ENCODE assay signal across 12 mouse cellular contexts in genomic region chr5:137755425-137755824, GRCm38 (mm10). TPM values are rescaled to one million over a fixed set of nuclear protein-coding genes. Genes with fewer than 3 reads are reported as not detected.
A peak's percentile ranks its signal among the peaks of the same experiment; 100 is the strongest.
DNase-seq lines count a peak whose midpoint lies in the region; ATAC-seq and TF ChIP-seq lines count a peak whose summit lies in the region.
"Had no signal": no experiment of that assay in that cellular context is flagged by ENCODE, and none has a peak within 500 bp of the region (broad histone marks: within the 10 kb centered on the region; RNA-seq: fewer than 3 reads in every experiment).

No protein-coding gene starts in this region.

- DNase-seq in heart, adult 11 months, result peak; percentile 85
- DNase-seq in heart, adult 18-20 months, result no peak
- DNase-seq in hindbrain, postnatal 0 days (ENCODE audit: low spot score), result no peak
- no peak for DNase-seq in hindbrain, embryonic 11.5 days (ENCODE audit: low spot score)
- DNase-seq in stomach, postnatal 0 days (ENCODE audit: low spot score), result no peak
- no peak for DNase-seq in thymus, adult 2 months
- DNase-seq: adrenal gland, postnatal 10 days; gastrocnemius, postnatal 14 days had no signal

- no peaks in the 10 kb centered on the region for H3K27me3 ChIP-seq in hindbrain, postnatal 0 days (ENCODE audit: insufficient read depth, low read length)
- H3K27me3 ChIP-seq in hindbrain, embryonic 11.5 days (ENCODE audit: control insufficient read depth, insufficient read depth, low read length), result no peaks in the 10 kb centered on the region
- H3K27me3 ChIP-seq in stomach, embryonic 16.5 days (ENCODE audit: control insufficient read depth, insufficient read depth, low read length), result no peaks in the 10 kb centered on the region
- no peaks in the 10 kb centered on the region for H3K27me3 ChIP-seq in stomach, postnatal 0 days (ENCODE audit: control insufficient read depth, insufficient read depth, low read length)
- no peaks in the 10 kb centered on the region for H3K27me3 ChIP-seq in thymus, adult 2 months (ENCODE audit: control insufficient read depth, insufficient read depth, low read length)
- H3K27me3 ChIP-seq: kidney, embryonic 15.5 days; neural tube, embryonic 15.5 days had no signal

- H3K4me2 ChIP-seq in hindbrain, postnatal 0 days (ENCODE audit: low read depth, low read length), result no peak overlapping the region
- no peak overlapping the region for H3K4me2 ChIP-seq in hindbrain, embryonic 11.5 days (replicated peaks; ENCODE audit: low read depth, low read length)
- H3K4me2 ChIP-seq in stomach, embryonic 16.5 days (ENCODE audit: low read depth, low read length), result no peak overlapping the region
- H3K4me2 ChIP-seq in stomach, postnatal 0 days (replicated peaks; ENCODE audit: low read depth), result no peak overlapping the region
- H3K4me2 ChIP-seq: kidney, embryonic 15.5 days; neural tube, embryonic 15.5 days had no signal

- 69% methylated on average over 5 of the region's 5 CpGs for WGBS in hindbrain, postnatal 0 days
- 81% methylated on average over 5 of the region's 5 CpGs for WGBS in hindbrain, embryonic 11.5 days
- WGBS in stomach, embryonic 16.5 days, result 85% methylated on average over 5 of the region's 5 CpGs
- WGBS in stomach, postnatal 0 days, result 80% methylated on average over 5 of the region's 5 CpGs
- WGBS in thymus, adult 2 months, result 91% methylated on average over 5 of the region's 5 CpGs

- H3K4me3 ChIP-seq in hindbrain, postnatal 0 days (ENCODE audit: low read length), result no peak overlapping the region
- H3K4me3 ChIP-seq in hindbrain, embryonic 11.5 days (ENCODE audit: low read depth, low read length), result no peak overlapping the region
- no peak overlapping the region for H3K4me3 ChIP-seq in stomach, embryonic 16.5 days (replicated peaks; ENCODE audit: low read length)
- no peak overlapping the region for H3K4me3 ChIP-seq in stomach, postnatal 0 days (ENCODE audit: low read depth, low read length)
- no peak overlapping the region for H3K4me3 ChIP-seq in thymus, adult 2 months (ENCODE audit: control insufficient read depth, insufficient read depth, low read length)
- H3K4me3 ChIP-seq: kidney, embryonic 15.5 days; neural tube, embryonic 15.5 days had no signal

- no peaks in the 10 kb centered on the region for H3K9me3 ChIP-seq in hindbrain, postnatal 0 days (ENCODE audit: low read length)
- H3K9me3 ChIP-seq in hindbrain, embryonic 11.5 days (ENCODE audit: control insufficient read depth, low read length), result no peaks in the 10 kb centered on the region
- no peaks in the 10 kb centered on the region for H3K9me3 ChIP-seq in stomach, embryonic 16.5 days (replicated peaks; ENCODE audit: control insufficient read depth, low read length)
- no peaks in the 10 kb centered on the region for H3K9me3 ChIP-seq in stomach, postnatal 0 days (ENCODE audit: control insufficient read depth, low read length)
- H3K9me3 ChIP-seq: kidney, embryonic 15.5 days; neural tube, embryonic 15.5 days had no signal

- peak overlapping the region; percentile 60; the same call in 1 of the 2 replicates for H3K27ac ChIP-seq in hindbrain, postnatal 0 days
- H3K27ac ChIP-seq in hindbrain, embryonic 11.5 days (ENCODE audit: low read depth, low read length), result no peak overlapping the region
- peak overlapping the region; percentile 15; the same call in 1 of the 2 replicates for H3K27ac ChIP-seq in stomach, embryonic 16.5 days (ENCODE audit: low read length)
- no peak overlapping the region for H3K27ac ChIP-seq in stomach, postnatal 0 days (replicated peaks)
- H3K27ac ChIP-seq in thymus, adult 2 months (ENCODE audit: control insufficient read depth, insufficient read depth, low read length), result no peak overlapping the region
- H3K27ac ChIP-seq: kidney, embryonic 15.5 days; liver, embryonic 14.5 days; neural tube, embryonic 15.5 days had no signal

- TF ChIP-seq POLR2A in thymus, adult 2 months (IDR thresholded peaks at IDR 0.05; ENCODE audit: control insufficient read depth, extremely low read depth, insufficient read depth, low read length, poor library complexity), result no peak

- no peak for TF ChIP-seq EP300 in stomach, postnatal 0 days (optimal IDR thresholded peaks at IDR 0.05)

- peak overlapping the region; percentile 15; the same call in 1 of the 2 replicates for H3K9ac ChIP-seq in hindbrain, postnatal 0 days (replicated peaks; ENCODE audit: low read length)
- H3K9ac ChIP-seq in hindbrain, embryonic 11.5 days (ENCODE audit: low read depth, low read length), result no peak overlapping the region
- no peak overlapping the region for H3K9ac ChIP-seq in stomach, embryonic 16.5 days (ENCODE audit: low read length)
- no peak overlapping the region for H3K9ac ChIP-seq in stomach, postnatal 0 days (ENCODE audit: low read length)
- H3K9ac ChIP-seq: kidney, embryonic 15.5 days; liver, embryonic 14.5 days; neural tube, embryonic 15.5 days had no signal

- no peaks in the 10 kb centered on the region for H3K4me1 ChIP-seq in hindbrain, postnatal 0 days (ENCODE audit: insufficient read depth, low read length)
- H3K4me1 ChIP-seq in hindbrain, embryonic 11.5 days (replicated peaks; ENCODE audit: control insufficient read depth, insufficient read depth, low read length), result no peaks in the 10 kb centered on the region
- peaks cover 14% of the 10 kb centered on the region for H3K4me1 ChIP-seq in stomach, embryonic 16.5 days (ENCODE audit: control insufficient read depth, insufficient read depth, low read length)
- H3K4me1 ChIP-seq in stomach, postnatal 0 days (replicated peaks; ENCODE audit: control insufficient read depth, insufficient read depth), result 0 out of 2 replicates have a peak, but pooled peaks cover 2% of the 10 kb centered on the region
- peaks cover 26% of the 10 kb centered on the region for H3K4me1 ChIP-seq in thymus, adult 2 months (replicated peaks; ENCODE audit: control insufficient read depth, insufficient read depth, low read length)

- TF ChIP-seq CTCF in hindbrain, postnatal 0 days (IDR thresholded peaks at IDR 0.05; ENCODE audit: low read depth), result no peak
- no peak for TF ChIP-seq CTCF in stomach, postnatal 0 days (IDR thresholded peaks at IDR 0.05; ENCODE audit: low read depth)
- no peak for TF ChIP-seq CTCF in thymus, adult 2 months (IDR thresholded peaks at IDR 0.05; ENCODE audit: borderline replicate concordance, control insufficient read depth, extremely low read depth, insufficient read depth, low read length, poor library complexity)

- H3K36me3 ChIP-seq in hindbrain, postnatal 0 days (ENCODE audit: insufficient read depth, low read length), result peaks cover 17% of the 10 kb centered on the region; the same call in 1 of the 2 replicates
- H3K36me3 ChIP-seq in hindbrain, embryonic 11.5 days (ENCODE audit: control insufficient read depth, insufficient read depth, low read length), result no peaks in the 10 kb centered on the region; the same call in 1 of the 2 replicates
- peaks cover 27% of the 10 kb centered on the region; the same call in 1 of the 2 replicates for H3K36me3 ChIP-seq in stomach, embryonic 16.5 days (ENCODE audit: control insufficient read depth, insufficient read depth, low read length)
- H3K36me3 ChIP-seq in stomach, postnatal 0 days (ENCODE audit: control insufficient read depth, insufficient read depth, low read length), result peaks cover 34% of the 10 kb centered on the region
- H3K36me3 ChIP-seq in thymus, adult 2 months (ENCODE audit: control insufficient read depth, insufficient read depth, low read length), result peaks cover 77% of the 10 kb centered on the region

- ATAC-seq in hindbrain, postnatal 0 days, result no peak
- no peak for ATAC-seq in hindbrain, embryonic 11.5 days (ENCODE audit: low FRiP score)
- no peak for ATAC-seq in stomach, embryonic 16.5 days (ENCODE audit: insufficient read depth, low FRiP score)
- ATAC-seq in stomach, postnatal 0 days (ENCODE audit: low FRiP score, low TSS enrichment), result no peak

RNA-seq across cellular contexts. Expression of gene Tsc22d4, which starts 9.9 kb away (rescaled TPM):
- 100 to 1,000 TPM; 240 to 253 TPM for total RNA-seq in heart, adult 18-20 months (2021)
- total RNA-seq in hindbrain, postnatal 0 days (2014; rRNA removed), result 383 and 444 TPM in 2 replicates
- polyA plus RNA-seq in hindbrain, postnatal 0 days (2015; fragmentation: Nextera tagmentation; extraction: Ambion mirVana), result 251 and 270 TPM in 2 replicates
- polyA plus RNA-seq in hindbrain, embryonic 11.5 days (2014; fragmentation: Nextera tagmentation; extraction: Ambion mirVana), result 56.4 and 64.0 TPM in 2 replicates
- 115 and 119 TPM in 2 replicates for polyA plus RNA-seq in stomach, embryonic 16.5 days (2015; fragmentation: Nextera tagmentation; extraction: Ambion mirVana)
- 100 and 110 TPM in 2 replicates for polyA plus RNA-seq in stomach, postnatal 0 days (2015; fragmentation: Nextera tagmentation; extraction: Ambion mirVana)
- 670 and 672 TPM in 2 replicates for polyA plus RNA-seq in thymus, adult 2 months (2012; rRNA removed)

RNA-seq across cellular contexts. Expression of gene Nyap1, which starts 14.0 kb away (rescaled TPM):
- 1 to 10 TPM in 1 of 2 experiments, under 1 TPM in 1; 0.79 to 1.1 TPM for total RNA-seq in heart, adult 18-20 months (2021)
- total RNA-seq in hindbrain, postnatal 0 days (2014; rRNA removed), result 192 and 215 TPM in 2 replicates
- 30.0 and 33.2 TPM in 2 replicates for polyA plus RNA-seq in hindbrain, postnatal 0 days (2015; fragmentation: Nextera tagmentation; extraction: Ambion mirVana)
- 2.9 and 5.3 TPM in 2 replicates for polyA plus RNA-seq in hindbrain, embryonic 11.5 days (2014; fragmentation: Nextera tagmentation; extraction: Ambion mirVana)
- 2.7 and 3.1 TPM in 2 replicates for polyA plus RNA-seq in stomach, embryonic 16.5 days (2015; fragmentation: Nextera tagmentation; extraction: Ambion mirVana)
- 1.0 TPM in 2 replicates for polyA plus RNA-seq in stomach, postnatal 0 days (2015; fragmentation: Nextera tagmentation; extraction: Ambion mirVana)
- polyA plus RNA-seq in thymus, adult 2 months (2012; rRNA removed), result 97.2 and 110 TPM in 2 replicates

RNA-seq across cellular contexts. Expression of gene Ppp1r35, which starts 23.2 kb away (rescaled TPM):
- 10 to 100 TPM in 1 of 2 experiments, 1 to 10 TPM in 1; 9.9 to 12.0 TPM for total RNA-seq in heart, adult 18-20 months (2021)
- total RNA-seq in hindbrain, postnatal 0 days (2014; rRNA removed), result 52.8 and 67.0 TPM in 2 replicates
- 35.5 and 37.1 TPM in 2 replicates for polyA plus RNA-seq in hindbrain, postnatal 0 days (2015; fragmentation: Nextera tagmentation; extraction: Ambion mirVana)
- 64.9 and 78.4 TPM in 2 replicates for polyA plus RNA-seq in hindbrain, embryonic 11.5 days (2014; fragmentation: Nextera tagmentation; extraction: Ambion mirVana)
- polyA plus RNA-seq in stomach, embryonic 16.5 days (2015; fragmentation: Nextera tagmentation; extraction: Ambion mirVana), result 9.4 and 17.0 TPM in 2 replicates
- 16.8 and 17.2 TPM in 2 replicates for polyA plus RNA-seq in stomach, postnatal 0 days (2015; fragmentation: Nextera tagmentation; extraction: Ambion mirVana)
- 101 and 120 TPM in 2 replicates for polyA plus RNA-seq in thymus, adult 2 months (2012; rRNA removed)

RNA-seq across cellular contexts. Expression of gene Mepce, which starts 32.0 kb away (rescaled TPM):
- total RNA-seq in heart, adult 18-20 months (2021), result 10 to 100 TPM; 24.2 to 28.7 TPM
- total RNA-seq in hindbrain, postnatal 0 days (2014; rRNA removed), result 40.3 and 49.2 TPM in 2 replicates
- polyA plus RNA-seq in hindbrain, postnatal 0 days (2015; fragmentation: Nextera tagmentation; extraction: Ambion mirVana), result 16.8 and 17.1 TPM in 2 replicates
- polyA plus RNA-seq in hindbrain, embryonic 11.5 days (2014; fragmentation: Nextera tagmentation; extraction: Ambion mirVana), result 9.9 and 14.9 TPM in 2 replicates
- polyA plus RNA-seq in stomach, embryonic 16.5 days (2015; fragmentation: Nextera tagmentation; extraction: Ambion mirVana), result 7.4 and 8.2 TPM in 2 replicates
- polyA plus RNA-seq in stomach, postnatal 0 days (2015; fragmentation: Nextera tagmentation; extraction: Ambion mirVana), result 5.8 and 6.8 TPM in 2 replicates
- 81.9 and 87.5 TPM in 2 replicates for polyA plus RNA-seq in thymus, adult 2 months (2012; rRNA removed)

RNA-seq across cellular contexts. Expression of gene Zcwpw1, which starts 32.2 kb away (rescaled TPM):
- under 1 TPM; 0.22 to 0.72 TPM for total RNA-seq in heart, adult 18-20 months (2021)
- total RNA-seq in hindbrain, postnatal 0 days (2014; rRNA removed), result 3.8 and 4.9 TPM in 2 replicates
- 11.4 TPM in 2 replicates for polyA plus RNA-seq in hindbrain, postnatal 0 days (2015; fragmentation: Nextera tagmentation; extraction: Ambion mirVana)
- polyA plus RNA-seq in hindbrain, embryonic 11.5 days (2014; fragmentation: Nextera tagmentation; extraction: Ambion mirVana), result 13.5 and 17.2 TPM in 2 replicates
- 15.4 and 18.0 TPM in 2 replicates for polyA plus RNA-seq in stomach, embryonic 16.5 days (2015; fragmentation: Nextera tagmentation; extraction: Ambion mirVana)
- 2.6 and 2.7 TPM in 2 replicates for polyA plus RNA-seq in stomach, postnatal 0 days (2015; fragmentation: Nextera tagmentation; extraction: Ambion mirVana)
- polyA plus RNA-seq in thymus, adult 2 months (2012; rRNA removed), result 4.6 TPM in 2 replicates

Comparison
In these comparisons a context has a peak if more than half of its experiments do, and no peak if none do; other contexts are left out.
1. H3K27ac ChIP-seq: peak in hindbrain, postnatal 0 days (single experiment) and stomach, embryonic 16.5 days (single experiment); none in hindbrain, embryonic 11.5 days (single experiment), stomach, postnatal 0 days (single experiment) and thymus, adult 2 months (single experiment).